22 mouse cellular contexts compared by ENCODE assay signal in the genomic region with DNA sequence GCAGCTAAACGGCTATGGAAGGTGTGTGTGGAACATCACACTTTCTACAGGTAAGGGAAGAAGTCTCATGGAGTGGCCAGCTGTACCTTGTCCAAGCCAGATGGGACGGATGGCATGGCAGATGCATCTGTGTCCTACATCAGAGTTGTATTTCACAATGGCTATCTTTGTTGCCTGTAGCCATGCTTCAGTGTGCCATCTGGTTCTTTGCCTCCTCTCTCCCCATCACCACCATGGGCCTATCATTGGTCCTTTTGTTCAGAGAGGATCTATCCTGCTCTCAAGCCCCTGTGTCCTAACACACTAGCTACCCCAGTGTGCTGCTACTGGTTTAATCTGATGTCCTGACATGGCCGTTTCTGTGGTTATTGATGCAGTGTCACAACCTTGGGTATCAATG. TPM values are rescaled to one million over a fixed set of nuclear protein-coding genes. Genes with fewer than 3 reads are reported as not detected.
"Had no signal": no experiment of that assay in that cellular context is flagged by ENCODE, and none has a peak within 500 bp of the region (broad histone marks: within the 10 kb centered on the region; RNA-seq: fewer than 3 reads in every experiment).

No protein-coding gene starts in this region.

- DNase-seq: retina, postnatal 1 day; right cerebral cortex, adult 18-20 months; right cerebral cortex, postnatal 14 days; right cerebral cortex, postnatal 25 days; right cerebral cortex, postnatal 4 days; spleen, adult 18-20 months; thymus, adult 18-20 months; thymus, adult 2 months; thymus, postnatal 14 days; thymus, postnatal 25 days; thymus, postnatal 36 days; thymus, postnatal 4 days had no signal

- H3K36me3 ChIP-seq: neural tube, embryonic 15.5 days; stomach, embryonic 15.5 days had no signal

- H3K4me3 ChIP-seq: neural tube, embryonic 15.5 days; stomach, embryonic 15.5 days had no signal

- H3K27ac ChIP-seq: neural tube, embryonic 15.5 days; stomach, embryonic 15.5 days; stomach, postnatal 0 days had no signal

- H3K27me3 ChIP-seq: neural tube, embryonic 15.5 days; stomach, embryonic 15.5 days had no signal

- H3K4me1 ChIP-seq: stomach, embryonic 15.5 days had no signal

- H3K9me3 ChIP-seq: neural tube, embryonic 15.5 days; stomach, embryonic 15.5 days had no signal

RNA-seq across cellular contexts. Expression of gene Smlr1, which starts 56.4 kb away (rescaled TPM):
- total RNA-seq: neutrophil, adult 5-6 weeks had no signal
- polyA plus RNA-seq: neural tube, embryonic 14.5 days; neural tube, embryonic 15.5 days; spleen, adult 2 months; stomach, embryonic 14.5 days; testis, adult 2 months; thymus, adult 2 months; thymus, postnatal 0 days; urinary bladder, adult 2 months had no signal
